Comparison of ENCODE assay signal across 9 mouse cellular contexts in genomic region chr11:87756251-87756820, GRCm38 (mm10). TPM values are rescaled to one million over a fixed set of nuclear protein-coding genes. Genes with fewer than 3 reads are reported as not detected.
A peak's percentile ranks its signal among the peaks of the same experiment; 100 is the strongest.
DNase-seq lines count a peak whose midpoint lies in the region; ATAC-seq lines count a peak whose summit lies in the region.
"Had no signal": no experiment of that assay in that cellular context is flagged by ENCODE, and none has a peak within 500 bp of the region (broad histone marks: within the 10 kb centered on the region; RNA-seq: fewer than 3 reads in every experiment).

No protein-coding gene starts in this region.

- DNase-seq in CD4-positive, CD25-positive, alpha-beta regulatory T cell, adult 2 months (ENCODE audit: low read depth, low spot score): peak; percentile 86
- DNase-seq in ovary, postnatal 14 days (ENCODE audit: low spot score): no peak
- DNase-seq in kidney, adult 8-10 months: no peak
- no peak for DNase-seq in cerebellum, adult 9-11 months
- DNase-seq in left cerebral cortex, postnatal 14 days (ENCODE audit: low spot score in 2 of 2): no peak

- H3K4me1 ChIP-seq in intestine, embryonic 16.5 days (ENCODE audit: control insufficient read depth, insufficient read depth, low read length): no peaks in the 10 kb centered on the region

- ATAC-seq in activated CD4-positive, CD25-positive, alpha-beta regulatory T cell, adult 4 months: peak; percentile 6
- ATAC-seq in intestine, embryonic 16.5 days: no peak
- peak; percentile 32 for ATAC-seq in monocyte, adult 5-6 weeks (replicated peaks; ENCODE audit: insufficient number of reproducible peaks, low FRiP score, low TSS enrichment, poor library complexity, severe bottlenecking)

- no peak overlapping the region for H3K9ac ChIP-seq in intestine, embryonic 16.5 days (ENCODE audit: low read depth, low read length)
- H3K9ac ChIP-seq: embryonic facial prominence, embryonic 15.5 days had no signal

- H3K4me3 ChIP-seq in intestine, embryonic 16.5 days (ENCODE audit: low read length): peak overlapping the region; percentile 23
- H3K4me3 ChIP-seq: embryonic facial prominence, embryonic 15.5 days had no signal

- WGBS in intestine, embryonic 16.5 days: 85% methylated on average over 15 of the region's 15 CpGs

- intact Hi-C loops in left cerebral cortex, postnatal 14 days (cut with DNase I): no loop called here

- peak overlapping the region; percentile 25; the same call in 1 of the 2 replicates for H3K27ac ChIP-seq in intestine, embryonic 16.5 days (ENCODE audit: low read length)
- H3K27ac ChIP-seq: embryonic facial prominence, embryonic 15.5 days had no signal

- peaks cover 19% of the 10 kb centered on the region for H3K27me3 ChIP-seq in intestine, embryonic 16.5 days (replicated peaks; ENCODE audit: control insufficient read depth, insufficient read depth, low read length)

- no peaks in the 10 kb centered on the region for H3K9me3 ChIP-seq in intestine, embryonic 16.5 days (ENCODE audit: control insufficient read depth, low read length)
- H3K9me3 ChIP-seq: embryonic facial prominence, embryonic 15.5 days had no signal

- H3K36me3 ChIP-seq in intestine, embryonic 16.5 days (ENCODE audit: control insufficient read depth, insufficient read depth, low read length): no peaks in the 10 kb centered on the region
- H3K36me3 ChIP-seq: embryonic facial prominence, embryonic 15.5 days had no signal

- no peak overlapping the region for H3K4me2 ChIP-seq in intestine, embryonic 16.5 days (ENCODE audit: low read depth, low read length)
- H3K4me2 ChIP-seq: embryonic facial prominence, embryonic 15.5 days had no signal

RNA-seq across cellular contexts. Expression of gene Tspoap1, which starts 4.0 kb away (rescaled TPM):
- 1 to 10 TPM; 1.6 to 2.4 TPM for polyA plus RNA-seq in activated CD4-positive, CD25-positive, alpha-beta regulatory T cell, adult 4 months (2017; shearing (Covaris generic))
- polyA plus RNA-seq in intestine, embryonic 16.5 days (2015; fragmentation: Nextera tagmentation; extraction: Ambion mirVana): 0.83 and 1.2 TPM in 2 replicates
- 4.3 to 7.3 TPM (median 5.4 TPM) in 3 replicates for total RNA-seq in monocyte, adult 5-6 weeks (2017)
- total RNA-seq in left cerebral cortex, postnatal 14 days (2021): 100 to 1,000 TPM; 154 to 162 TPM

RNA-seq across cellular contexts. Expression of gene Supt4a, which starts 19.0 kb away (rescaled TPM):
- polyA plus RNA-seq in activated CD4-positive, CD25-positive, alpha-beta regulatory T cell, adult 4 months (2017; shearing (Covaris generic)): 100 to 1,000 TPM; 373 to 410 TPM
- polyA plus RNA-seq in intestine, embryonic 16.5 days (2015; fragmentation: Nextera tagmentation; extraction: Ambion mirVana): 108 and 111 TPM in 2 replicates
- total RNA-seq in monocyte, adult 5-6 weeks (2017): 123 to 169 TPM (median 136 TPM) in 3 replicates
- total RNA-seq in left cerebral cortex, postnatal 14 days (2021): 10 to 100 TPM; 60.6 to 67.6 TPM

RNA-seq across cellular contexts. Expression of gene Mpo, which starts 37.0 kb away (rescaled TPM):
- polyA plus RNA-seq in activated CD4-positive, CD25-positive, alpha-beta regulatory T cell, adult 4 months (2017; shearing (Covaris generic)): not detected
- 1.8 and 6.1 TPM in 2 replicates for polyA plus RNA-seq in intestine, embryonic 16.5 days (2015; fragmentation: Nextera tagmentation; extraction: Ambion mirVana)
- total RNA-seq in monocyte, adult 5-6 weeks (2017): not detected in 3 replicates
- not detected for total RNA-seq in left cerebral cortex, postnatal 14 days (2021)

Comparison
In these comparisons a context has a peak if more than half of its experiments do, and no peak if none do; other contexts are left out.
1. RNA of gene Tspoap1, which starts 4.0 kb away (total RNA-seq): 154 to 162 TPM in left cerebral cortex, postnatal 14 days; 4.3 to 7.3 TPM in monocyte, adult 5-6 weeks; every median in the first group is over 10 times any median in the second.